Mouse (Mus musculus) heart, embryonic 10.5 days (tissue): Measurements from ENCODE around the gene Ssc5d. TPM values are rescaled to one million over a fixed set of nuclear protein-coding genes. Genes with fewer than 3 reads are reported as not detected.

Source experiments
- DNase-seq: peaks from one replicate; pipeline ENCODE4 v3.0.0-alpha.2; 2017; ENCODE audit warnings: low spot score
- H3K27ac ChIP-seq: fragments of 300-500 bp; sonication (generic); 2 replicates; pipeline ENCODE4 v1.5.1; 2016; ENCODE audit warnings: mild to moderate bottlenecking
- H3K27me3 ChIP-seq: fragments of 300-500 bp; sonication (generic); 2 replicates; pipeline ENCODE4 v1.6.1; 2016; ENCODE audit warnings: mild to moderate bottlenecking; ENCODE audit not compliant: poor library complexity, insufficient read depth, severe bottlenecking
- H3K36me3 ChIP-seq: fragments of 300-500 bp; sonication (generic); 2 replicates; pipeline ENCODE4 v1.6.1; 2016; ENCODE audit warnings: mild to moderate bottlenecking, moderate library complexity
- H3K4me1 ChIP-seq: fragments of 300-500 bp; sonication (generic); 2 replicates; pipeline ENCODE4 v1.6.1; 2016; ENCODE audit warnings: mild to moderate bottlenecking
- H3K4me3 ChIP-seq: fragments of 300-500 bp; sonication (generic); 2 replicates; pipeline ENCODE4 v1.5.1; 2016; ENCODE audit warnings: mild to moderate bottlenecking, moderate library complexity
- H3K9me3 ChIP-seq: fragments of 300-500 bp; sonication (generic); 2 replicates; pipeline ENCODE4 v1.6.1; 2016; ENCODE audit warnings: mild to moderate bottlenecking, moderate library complexity
- WGBS: fragments of 180-500 bp; shearing (Covaris S2); methylation state at CpG from one replicate; pipeline ENCODE4 v1.1.7; 2016; 5-methylcytosine and 5-hydroxymethylcytosine counted together
- polyA plus RNA-seq: library from polyadenylated mRNA; unstranded; fragments of >200 nt; fragmentation: Nextera tagmentation; extraction: Ambion mirVana; gene quantifications from 2 replicates; pipeline ENCODE4 v1.2.1, GENCODE M21; 2016

The Ssc5d gene
- polyA plus RNA-seq, 1 experiment from 2014 or later = 1.2 TPM

GRCm38 (mm10) chr7:4922508-4922907 lies 3.1 kb upstream of the Ssc5d start:
- WGBS = under 1% methylated on average over 14 of the region's 14 CpGs
- H3K4me1 ChIP-seq = peaks cover 81% of the 10 kb centered on the region
- peaks cover 7% of the 10 kb centered on the region; the same call in 1 of the 2 replicates for H3K27me3 ChIP-seq
- peak overlapping the region; percentile 59 for H3K4me3 ChIP-seq
- DNase-seq = peak; percentile 95
- peaks cover 36% of the 10 kb centered on the region for H3K36me3 ChIP-seq
- H3K27ac ChIP-seq = peak overlapping the region; percentile 83
- H3K9me3 ChIP-seq = no peaks in the 10 kb centered on the region

- DNase-seq = no peak
- Histone ChIP-seq H3K27me3 (peaks cover 7% of the 10 kb centered on the region; the same call in 1 of the 2 replicates), H3K9me3 (no peaks in the 10 kb centered on the region), H3K27ac (peak overlapping the region; percentile 83), H3K4me1 (peaks cover 86% of the 10 kb centered on the region), H3K4me3 (peak overlapping the region; percentile 59), H3K36me3 (peaks cover 31% of the 10 kb centered on the region)
- 2% methylated on average over 14 of the region's 14 CpGs for WGBS
These were observed 2.5 kb upstream of the Ssc5d start for GRCm38 (mm10) chr7:4922931-4923565.

DNA sequence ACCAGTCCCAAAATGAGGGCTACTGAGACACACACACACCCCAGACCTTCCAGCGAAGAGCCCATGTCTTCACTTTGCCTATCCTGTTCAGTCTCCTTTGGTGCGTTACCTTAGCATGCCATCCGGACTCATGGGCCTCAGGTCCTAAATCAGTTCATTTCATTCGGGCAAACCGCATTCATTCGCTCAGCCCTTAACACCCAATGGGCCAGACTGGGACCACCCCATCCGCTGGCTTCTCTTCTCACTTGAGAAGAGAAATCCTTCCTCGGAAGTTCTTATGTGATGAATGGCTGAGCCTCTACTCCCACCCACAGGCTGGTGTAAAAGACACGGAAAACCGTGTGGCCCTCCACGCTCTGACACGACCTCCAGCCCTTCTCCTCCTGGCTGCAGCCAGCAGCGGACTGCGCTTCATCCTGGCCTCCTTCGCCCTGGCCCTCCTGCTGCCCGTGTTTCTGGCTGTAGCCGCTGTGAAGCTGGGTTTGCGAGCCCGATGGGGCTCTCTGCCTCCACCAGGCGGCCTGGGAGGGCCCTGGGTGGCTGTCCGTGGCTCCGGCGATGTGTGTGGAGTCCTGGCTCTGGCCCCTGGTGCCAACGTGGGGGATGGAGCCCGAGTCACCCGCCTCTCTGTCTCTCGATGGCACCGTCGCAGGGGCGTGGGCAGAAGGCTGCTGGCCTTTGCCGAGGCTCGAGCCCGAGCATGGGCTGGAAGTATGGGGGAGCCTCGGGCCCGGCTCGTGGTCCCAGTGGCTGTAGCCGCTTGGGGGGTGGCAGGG lies 1.8 kb upstream of the Ssc5d start:
- WGBS = 4% methylated on average over 37 of the region's 37 CpGs
- Histone ChIP-seq H3K36me3 (peaks cover 24% of the 10 kb centered on the region), H3K4me1 (peaks cover 86% of the 10 kb centered on the region), H3K27ac (peak overlapping the region; percentile 83), H3K27me3 (peaks cover 7% of the 10 kb centered on the region; the same call in 1 of the 2 replicates), H3K9me3 (no peaks in the 10 kb centered on the region), H3K4me3 (peak overlapping the region; percentile 59)
- DNase-seq = no peak

- WGBS = 3% methylated on average over 4 of the region's 4 CpGs
- H3K4me3 ChIP-seq = peak overlapping the region; percentile 59
- H3K9me3 ChIP-seq = no peaks in the 10 kb centered on the region
- H3K36me3 ChIP-seq = peaks cover 17% of the 10 kb centered on the region
- peaks cover 82% of the 10 kb centered on the region for H3K4me1 ChIP-seq
- peaks cover 7% of the 10 kb centered on the region; the same call in 1 of the 2 replicates for H3K27me3 ChIP-seq
- no peak for DNase-seq
- H3K27ac ChIP-seq = peak overlapping the region; percentile 83
These were observed 1.1 kb upstream of the Ssc5d start for GRCm38 (mm10) chr7:4924483-4924882.

DNA sequence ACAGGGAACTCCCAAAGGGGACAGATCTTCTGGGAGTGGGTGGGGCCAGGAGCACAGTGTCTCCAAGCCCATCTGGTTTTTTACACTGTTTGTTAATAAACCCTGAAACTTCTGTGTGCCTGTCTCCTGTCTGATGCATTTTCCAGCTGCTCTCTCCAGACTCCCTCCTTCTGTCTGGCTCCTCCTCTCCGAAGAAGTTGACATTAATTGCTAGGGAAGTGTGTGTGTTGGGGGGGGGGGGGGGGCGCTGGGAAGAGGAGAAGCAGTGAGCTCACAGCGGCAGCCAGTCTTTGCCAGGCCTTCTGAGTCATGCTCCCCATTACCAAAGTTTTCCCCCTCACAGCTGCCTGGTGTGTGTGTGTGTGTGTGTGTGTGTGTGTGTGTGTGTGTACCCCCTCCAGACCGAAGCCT lies 689 bp upstream of the Ssc5d start:
- WGBS = 15% methylated on average over 4 of the region's 4 CpGs
- peak overlapping the region; percentile 32; the same call in 1 of the 2 replicates for H3K4me3 ChIP-seq
- peak overlapping the region; percentile 83 for H3K27ac ChIP-seq
- H3K27me3 ChIP-seq = peaks cover 7% of the 10 kb centered on the region; the same call in 1 of the 2 replicates
- peaks cover 78% of the 10 kb centered on the region for H3K4me1 ChIP-seq
- peaks cover 13% of the 10 kb centered on the region for H3K36me3 ChIP-seq
- DNase-seq = no peak
- no peaks in the 10 kb centered on the region for H3K9me3 ChIP-seq

- Histone ChIP-seq H3K36me3 (no peaks in the 10 kb centered on the region), H3K4me1 (peaks cover 61% of the 10 kb centered on the region), H3K4me3 (no peak overlapping the region), H3K27me3 (peaks cover 7% of the 10 kb centered on the region; the same call in 1 of the 2 replicates), H3K9me3 (no peaks in the 10 kb centered on the region), H3K27ac (peak overlapping the region; percentile 83)
- WGBS = 70% methylated on average over 16 of the region's 16 CpGs
- no peak for DNase-seq
These were observed 1.3 kb downstream of the Ssc5d start for GRCm38 (mm10) chr7:4926849-4927248.

GRCm38 (mm10) chr7:4927711-4928110 lies 2.1 kb downstream of the Ssc5d start:
- Histone ChIP-seq H3K27me3 (peaks cover 7% of the 10 kb centered on the region; the same call in 1 of the 2 replicates), H3K9me3 (no peaks in the 10 kb centered on the region), H3K36me3 (no peaks in the 10 kb centered on the region), H3K27ac (no peak overlapping the region), H3K4me3 (no peak overlapping the region), H3K4me1 (peaks cover 53% of the 10 kb centered on the region)
- DNase-seq = no peak
- 77% methylated on average over 8 of the region's 8 CpGs for WGBS

DNA sequence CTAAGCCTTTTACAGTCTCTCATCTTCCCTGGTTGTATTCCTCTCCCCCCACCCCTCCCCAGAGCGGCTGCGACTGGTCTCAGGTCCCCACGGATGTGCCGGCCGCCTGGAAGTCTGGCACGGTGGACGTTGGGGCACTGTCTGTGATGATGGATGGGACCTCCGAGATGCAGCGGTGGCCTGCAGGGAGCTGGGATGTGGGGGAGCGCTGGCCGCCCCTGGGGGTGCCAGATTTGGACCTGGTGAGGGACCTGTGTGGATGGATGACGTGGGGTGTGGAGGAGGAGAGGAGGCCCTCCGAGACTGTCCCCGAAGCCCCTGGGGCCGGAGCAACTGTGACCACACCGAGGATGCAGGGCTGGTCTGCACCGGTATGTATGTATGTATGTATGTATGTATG lies 2.7 kb downstream of the Ssc5d start:
- Histone ChIP-seq H3K27ac (no peak overlapping the region), H3K27me3 (peaks cover 7% of the 10 kb centered on the region; the same call in 1 of the 2 replicates), H3K4me3 (no peak overlapping the region), H3K36me3 (no peaks in the 10 kb centered on the region), H3K4me1 (peaks cover 47% of the 10 kb centered on the region), H3K9me3 (no peaks in the 10 kb centered on the region)
- DNase-seq = no peak
- 77% methylated on average over 17 of the region's 17 CpGs for WGBS

GRCm38 (mm10) chr7:4933103-4933502 lies 7.5 kb downstream of the Ssc5d start:
- Histone ChIP-seq H3K27ac (no peak overlapping the region), H3K4me3 (no peak overlapping the region), H3K4me1 (no peaks in the 10 kb centered on the region), H3K27me3 (no peaks in the 10 kb centered on the region), H3K36me3 (no peaks in the 10 kb centered on the region), H3K9me3 (peaks cover 4% of the 10 kb centered on the region; the same call in 1 of the 2 replicates)
- 64% methylated on average over 12 of the region's 12 CpGs for WGBS
- DNase-seq = no peak

GRCm38 (mm10) chr7:4934160-4934914 lies 8.8 kb downstream of the Ssc5d start:
- H3K36me3 ChIP-seq = no peaks in the 10 kb centered on the region
- no peak overlapping the region for H3K4me3 ChIP-seq
- 84% methylated on average over 4 of the region's 4 CpGs for WGBS
- H3K4me1 ChIP-seq = no peaks in the 10 kb centered on the region
- no peak for DNase-seq
- no peak overlapping the region for H3K27ac ChIP-seq
- H3K27me3 ChIP-seq = no peaks in the 10 kb centered on the region
- H3K9me3 ChIP-seq = peaks cover 4% of the 10 kb centered on the region; the same call in 1 of the 2 replicates

DNA sequence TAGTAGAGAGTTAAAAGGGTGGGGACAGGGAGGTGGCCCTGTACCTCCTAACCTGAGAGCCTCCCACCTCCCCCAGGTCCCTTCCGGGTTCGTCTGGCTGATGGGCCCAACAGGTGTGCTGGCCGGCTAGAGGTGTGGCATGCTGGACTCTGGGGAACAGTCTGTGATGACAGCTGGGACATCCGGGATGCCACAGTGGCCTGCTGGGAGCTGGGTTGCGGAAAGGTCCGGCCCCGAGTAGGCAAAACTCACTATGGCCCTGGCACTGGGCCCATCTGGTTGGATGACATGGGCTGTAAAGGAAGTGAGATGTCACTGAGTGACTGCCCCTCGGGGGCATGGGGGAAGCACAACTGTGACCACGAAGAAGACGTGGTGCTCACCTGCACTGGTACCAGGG lies 11.2 kb downstream of the Ssc5d start:
- no peak for DNase-seq
- Histone ChIP-seq H3K4me3 (no peak overlapping the region), H3K27ac (no peak overlapping the region), H3K4me1 (no peaks in the 10 kb centered on the region), H3K9me3 (peaks cover 4% of the 10 kb centered on the region; the same call in 1 of the 2 replicates), H3K36me3 (no peaks in the 10 kb centered on the region), H3K27me3 (no peaks in the 10 kb centered on the region)
- 71% methylated on average over 10 of the region's 10 CpGs for WGBS

GRCm38 (mm10) chr7:4937392-4937791 lies 11.8 kb downstream of the Ssc5d start:
- no peaks in the 10 kb centered on the region for H3K4me1 ChIP-seq
- DNase-seq = no peak
- H3K27me3 ChIP-seq = no peaks in the 10 kb centered on the region
- no peak overlapping the region for H3K27ac ChIP-seq
- no peak overlapping the region for H3K4me3 ChIP-seq
- WGBS = 79% methylated on average over 10 of the region's 11 CpGs
- peaks cover 4% of the 10 kb centered on the region; the same call in 1 of the 2 replicates for H3K9me3 ChIP-seq
- H3K36me3 ChIP-seq = no peaks in the 10 kb centered on the region
